Mouse (Mus musculus) heart, embryonic 16.5 days (tissue): Measurements from ENCODE around the gene Sun2. TPM values are rescaled to one million over a fixed set of nuclear protein-coding genes. Genes with fewer than 3 reads are reported as not detected.

Source experiments
- ATAC-seq: fragments of 200-750 bp; cut with Nextera tagmentation; replicated peaks from 2 replicates; pipeline ENCODE4 v1.8.0; 2017; ENCODE audit warnings: moderate number of reproducible peaks; ENCODE audit not compliant: insufficient read depth, low FRiP score; ENCODE audit errors: extremely low read depth
- H3K27ac ChIP-seq: fragments of 300-500 bp; sonication (generic); 2 replicates; pipeline ENCODE4 v1.5.1; 2014; ENCODE audit warnings: mild to moderate bottlenecking, low read length, control low read depth, moderate library complexity
- H3K27me3 ChIP-seq: fragments of 300-500 bp; sonication (generic); 2 replicates; pipeline ENCODE4 v1.6.1; 2014; ENCODE audit warnings: low read length, mixed read lengths; ENCODE audit not compliant: control insufficient read depth, insufficient read depth
- H3K36me3 ChIP-seq: fragments of 300-500 bp; sonication (generic); 2 replicates; pipeline ENCODE4 v1.6.1; 2014; ENCODE audit not compliant: control insufficient read depth, insufficient read depth
- H3K4me1 ChIP-seq: fragments of 300-500 bp; sonication (generic); 2 replicates; pipeline ENCODE4 v1.6.1; 2014; ENCODE audit warnings: low read length, mixed read lengths; ENCODE audit not compliant: control insufficient read depth, insufficient read depth
- H3K4me2 ChIP-seq: fragments of 300-500 bp; sonication (generic); 2 replicates; pipeline ENCODE4 v1.6.1; 2014; ENCODE audit warnings: low read depth, mild to moderate bottlenecking, control low read depth, low read length
- H3K4me3 ChIP-seq: fragments of 300-500 bp; sonication (generic); 2 replicates; pipeline ENCODE4 v1.5.1; 2014; ENCODE audit warnings: mild to moderate bottlenecking, control low read depth, low read length
- H3K9ac ChIP-seq: fragments of 300-500 bp; sonication (generic); 2 replicates; pipeline ENCODE4 v1.6.1; 2014; ENCODE audit warnings: low read length, control low read depth
- H3K9me3 ChIP-seq: fragments of 300-500 bp; sonication (generic); replicated peaks from 2 replicates; pipeline ENCODE4 v1.6.1; 2016; ENCODE audit warnings: low read length; ENCODE audit not compliant: control insufficient read depth
- WGBS: fragments of 180-500 bp; shearing (Covaris S2); extraction: QIAGEN DNeasy Blood & Tissue Kit; methylation state at CpG from one replicate; pipeline ENCODE4 v1.1.7; 2014; 5-methylcytosine and 5-hydroxymethylcytosine counted together
- polyA plus RNA-seq: library from polyadenylated mRNA; unstranded; fragments of >200 nt; fragmentation: Nextera tagmentation; extraction: Ambion mirVana; gene quantifications from 2 replicates; pipeline ENCODE4 v1.2.1, GENCODE M21; 2015

The Sun2 gene
- 6.2 and 7.9 TPM in 2 replicates for polyA plus RNA-seq

DNA sequence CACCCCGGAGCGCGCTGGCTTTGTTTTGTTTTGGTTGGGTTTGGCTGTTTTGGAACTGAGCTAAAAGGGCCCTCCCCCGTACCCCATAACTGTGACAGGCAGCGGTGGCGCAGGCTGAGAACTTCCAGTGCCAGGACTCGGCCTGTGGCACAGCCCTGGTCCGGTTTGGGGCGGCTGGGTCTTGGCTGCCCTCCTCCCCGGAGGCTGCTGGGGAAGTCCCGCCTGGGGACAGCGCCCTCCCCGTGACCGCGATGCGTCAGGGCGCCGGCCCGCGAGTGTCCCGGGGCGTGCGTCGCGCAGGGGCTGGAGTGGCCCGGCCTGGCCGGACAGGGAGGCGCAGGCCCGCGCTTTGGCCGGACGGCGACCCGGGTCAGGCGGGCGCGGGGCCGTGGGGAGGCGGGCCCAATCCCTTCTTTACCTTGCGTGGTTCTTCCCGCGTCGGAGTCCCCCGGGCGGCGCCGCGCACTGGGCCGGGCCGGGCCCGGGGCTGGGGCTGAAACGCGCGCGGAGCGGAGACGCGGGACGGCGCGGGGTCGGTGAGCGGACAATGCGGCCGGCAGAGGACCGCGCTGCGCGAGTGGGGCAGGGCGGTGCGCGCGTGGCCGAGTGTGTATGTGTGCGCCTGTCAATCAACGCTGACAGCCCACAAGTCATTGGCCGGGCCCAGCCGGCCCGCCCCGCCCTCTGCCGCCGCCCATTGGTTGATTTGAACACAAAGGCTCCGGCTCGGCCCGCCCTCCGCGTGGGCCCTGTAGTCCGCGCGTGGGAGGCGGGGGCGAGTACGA, at the start of gene Sun2:
Sun2 (minus strand) TSS at position 616 of the 785 bp plus-strand sequence.
- ATAC-seq: peak; percentile 90
- Histone ChIP-seq H3K9me3 (no peaks in the 10 kb centered on the region), H3K4me3 (peak within 1 kb of the TSS; percentile 69), H3K4me1 (peaks cover 34% of the 10 kb centered on the region), H3K9ac (peak within 1 kb of the TSS; percentile 82), H3K27me3 (no peaks in the 10 kb centered on the region), H3K27ac (peak within 1 kb of the TSS; percentile 90), H3K36me3 (peaks cover 15% of the 10 kb centered on the region), H3K4me2 (peak within 1 kb of the TSS; percentile 83)
- WGBS: under 1% methylated on average over 90 of the region's 93 CpGs

DNA sequence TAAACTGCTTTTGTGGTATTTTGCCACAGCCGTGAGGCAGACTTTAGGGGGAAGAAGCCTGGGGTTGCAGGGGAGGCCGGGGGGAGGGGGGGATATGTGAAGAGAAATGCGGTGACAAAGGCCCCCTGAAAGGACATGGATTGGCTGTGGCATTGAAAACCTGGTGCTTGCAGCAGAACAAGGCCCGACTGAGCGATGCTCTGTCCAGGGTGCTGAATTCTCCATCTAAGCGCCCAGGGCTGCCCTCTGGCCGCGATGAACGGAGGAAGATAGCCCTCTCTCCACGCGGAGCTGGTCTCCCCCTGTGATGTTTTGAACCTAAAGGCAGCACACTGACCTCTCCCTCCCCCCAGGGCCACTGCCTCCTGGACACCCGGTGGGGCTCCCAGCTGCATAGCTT, 49.2 kb upstream of the Sun2 start:
- WGBS: 2% methylated on average over 12 of the region's 12 CpGs

DNA sequence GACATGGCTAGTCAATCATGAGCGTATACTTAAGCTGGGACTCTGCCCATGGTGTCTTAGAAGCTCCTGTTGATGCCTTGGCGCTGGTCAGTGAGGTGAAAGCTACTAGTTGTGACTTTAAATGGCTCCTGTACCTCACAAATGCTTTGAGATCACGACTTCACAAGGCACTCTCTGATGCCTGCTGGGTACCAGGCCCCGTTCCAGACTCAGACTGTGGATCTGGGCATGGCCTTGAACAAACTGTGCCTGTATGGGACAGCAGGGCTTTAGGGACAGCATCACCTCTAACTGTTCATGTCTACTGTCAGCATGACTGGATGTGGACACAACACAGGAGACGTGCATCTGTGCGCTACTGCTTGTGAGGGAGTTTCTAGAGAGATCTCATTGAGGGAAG, 48.6 kb upstream of the Sun2 start:
- H3K4me3 ChIP-seq: no peak overlapping the region
- H3K4me1 ChIP-seq: no peaks in the 10 kb centered on the region
- ATAC-seq: no peak
- H3K9ac ChIP-seq: no peak overlapping the region
- H3K27ac ChIP-seq: no peak overlapping the region
- no peak overlapping the region for H3K4me2 ChIP-seq
- H3K36me3 ChIP-seq: no peaks in the 10 kb centered on the region
- WGBS: 80% methylated on average over 6 of the region's 6 CpGs
- peaks cover 19% of the 10 kb centered on the region for H3K27me3 ChIP-seq
- H3K9me3 ChIP-seq: no peaks in the 10 kb centered on the region

More for the DNA sequence above, 49.2 kb upstream of the Sun2 start:
- Histone ChIP-seq H3K27ac (no peak overlapping the region), H3K4me2 (no peak overlapping the region), H3K4me3 (no peak overlapping the region), H3K9ac (no peak overlapping the region), H3K4me1 (no peaks in the 10 kb centered on the region), H3K36me3 (no peaks in the 10 kb centered on the region), H3K27me3 (peaks cover 16% of the 10 kb centered on the region), H3K9me3 (no peaks in the 10 kb centered on the region)
- no peak for ATAC-seq

DNA sequence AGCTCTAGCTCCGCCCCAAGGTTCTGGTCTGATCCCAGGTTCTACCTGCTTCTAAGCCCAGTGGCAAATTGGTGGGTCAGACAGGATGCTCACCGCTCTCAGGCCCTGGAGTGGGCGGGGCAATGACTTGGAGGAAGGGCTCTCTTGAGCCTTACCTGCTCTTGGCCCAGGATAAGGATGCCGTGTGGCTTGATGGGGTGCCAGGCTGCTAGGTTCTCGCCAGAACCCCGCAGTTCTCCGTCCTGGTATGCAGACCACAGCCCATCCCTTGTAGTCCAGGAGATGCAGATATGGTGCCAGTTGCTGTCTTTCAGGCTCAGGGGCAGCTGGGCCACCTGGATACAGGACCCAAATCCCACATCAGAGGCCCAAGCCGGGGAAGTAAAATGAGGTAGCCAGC, 47.8 kb upstream of the Sun2 start:
- WGBS: 35% methylated on average over 8 of the region's 8 CpGs
- no peak for ATAC-seq
- H3K36me3 ChIP-seq: no peaks in the 10 kb centered on the region
- H3K4me3 ChIP-seq: no peak overlapping the region
- H3K9me3 ChIP-seq: no peaks in the 10 kb centered on the region
- H3K27ac ChIP-seq: no peak overlapping the region
- peaks cover 19% of the 10 kb centered on the region for H3K27me3 ChIP-seq
- H3K9ac ChIP-seq: no peak overlapping the region
- H3K4me1 ChIP-seq: no peaks in the 10 kb centered on the region
- no peak overlapping the region for H3K4me2 ChIP-seq

DNA sequence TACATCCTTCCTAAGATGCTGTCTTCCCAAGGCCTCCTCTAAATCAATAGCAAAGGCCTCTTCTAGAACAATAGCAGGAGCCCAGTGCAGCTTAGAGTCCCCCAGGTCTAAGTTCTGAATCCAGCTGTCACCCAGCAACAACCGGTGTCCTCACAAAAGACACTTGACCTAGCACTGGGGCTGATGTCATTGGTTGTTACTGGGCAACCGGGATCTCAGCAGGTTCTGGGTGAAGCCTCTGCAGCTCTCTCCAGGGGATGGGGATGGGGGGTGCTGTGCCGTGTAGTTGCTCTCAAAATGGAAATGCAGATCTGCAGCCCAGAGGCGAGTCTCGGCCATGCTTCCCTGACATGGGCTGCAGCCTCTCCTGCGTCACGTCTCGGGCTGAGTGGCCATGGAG, 45.5 kb upstream of the Sun2 start:
- no peak overlapping the region for H3K27ac ChIP-seq
- no peak overlapping the region for H3K4me3 ChIP-seq
- H3K4me1 ChIP-seq: no peaks in the 10 kb centered on the region
- no peak overlapping the region for H3K9ac ChIP-seq
- H3K9me3 ChIP-seq: no peaks in the 10 kb centered on the region
- no peak for ATAC-seq
- no peak overlapping the region for H3K4me2 ChIP-seq
- peaks cover 18% of the 10 kb centered on the region for H3K27me3 ChIP-seq
- no peaks in the 10 kb centered on the region for H3K36me3 ChIP-seq
- 58% methylated on average over 8 of the region's 8 CpGs for WGBS

DNA sequence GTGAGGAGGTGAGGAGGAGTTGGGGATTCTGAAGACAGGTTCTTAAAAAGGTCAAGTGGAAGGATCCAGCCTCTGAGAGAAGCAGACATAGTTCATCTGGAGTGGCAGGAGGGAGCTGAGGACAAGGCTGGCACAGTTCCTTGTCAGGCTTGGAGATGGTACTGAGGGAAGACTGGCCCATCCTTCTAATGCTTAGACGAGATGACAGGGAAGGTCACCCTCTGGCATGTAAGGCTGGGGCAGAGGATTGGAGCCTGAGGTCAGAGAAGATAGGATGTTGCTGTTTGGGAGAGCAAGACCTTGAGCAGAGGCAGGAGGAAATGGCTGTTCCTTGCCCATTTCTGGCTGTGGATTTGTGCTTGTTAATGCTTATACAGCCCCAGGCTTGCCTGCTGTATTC, 42.7 kb upstream of the Sun2 start:
- H3K9ac ChIP-seq: no peak overlapping the region
- no peak overlapping the region for H3K4me2 ChIP-seq
- H3K4me1 ChIP-seq: no peaks in the 10 kb centered on the region
- no peak for ATAC-seq
- no peak overlapping the region for H3K27ac ChIP-seq
- no peaks in the 10 kb centered on the region for H3K36me3 ChIP-seq
- H3K4me3 ChIP-seq: no peak overlapping the region
- H3K9me3 ChIP-seq: no peaks in the 10 kb centered on the region
- H3K27me3 ChIP-seq: peaks cover 14% of the 10 kb centered on the region
- WGBS: 23% methylated on average over 1 of the region's 1 CpGs

DNA sequence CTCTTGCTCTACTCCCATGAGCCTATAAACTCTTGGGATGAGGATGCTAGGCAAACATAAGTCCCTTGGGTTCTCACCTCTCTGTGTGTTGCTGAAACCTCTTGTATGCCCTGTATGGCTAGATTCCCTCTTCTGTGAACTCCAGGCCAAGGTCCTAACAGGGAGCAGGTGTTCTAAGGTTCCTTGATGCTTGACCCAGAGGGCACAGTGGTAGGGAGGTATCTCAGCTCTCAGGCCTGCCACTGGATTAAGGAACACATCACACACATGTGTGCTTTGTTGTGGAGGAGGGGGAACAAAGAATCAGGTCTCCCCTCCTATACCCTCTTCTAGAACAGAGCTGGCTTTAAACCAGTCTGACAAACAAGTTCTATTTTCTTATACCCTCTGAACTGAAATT, 35.4 kb upstream of the Sun2 start, which contains the start of gene Dnal4:
Dnal4 (minus strand) TSS at position 101 of the 400 bp plus-strand sequence.
- H3K9ac ChIP-seq: no peak within 1 kb of the TSS
- no peak within 1 kb of the TSS for H3K4me3 ChIP-seq
- no peaks in the 10 kb centered on the region for H3K27me3 ChIP-seq
- no peaks in the 10 kb centered on the region for H3K9me3 ChIP-seq
- H3K4me1 ChIP-seq: peaks cover 6% of the 10 kb centered on the region
- H3K4me2 ChIP-seq: no peak within 1 kb of the TSS
- no peak for ATAC-seq
- no peak within 1 kb of the TSS for H3K27ac ChIP-seq
- H3K36me3 ChIP-seq: no peaks in the 10 kb centered on the region

DNA sequence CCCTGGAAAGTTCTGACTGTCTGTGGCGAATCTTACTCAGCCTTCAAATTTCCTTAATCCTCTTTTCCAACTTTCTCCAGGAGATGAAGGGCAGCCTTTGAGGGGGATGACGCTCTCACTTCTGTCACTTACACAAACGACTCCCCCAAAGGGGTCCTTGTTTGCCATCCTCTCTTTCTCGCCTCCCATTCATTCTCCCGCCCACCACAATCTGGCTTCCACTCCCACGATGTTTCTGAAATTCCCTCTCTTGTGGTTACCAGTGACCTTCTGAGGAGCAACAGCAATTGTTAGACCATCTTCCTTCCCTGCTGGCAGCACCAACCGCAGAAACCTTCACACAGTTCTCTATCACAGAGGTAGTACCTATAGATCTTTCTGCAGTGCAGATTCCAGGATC, 33.3 kb upstream of the Sun2 start:
- Histone ChIP-seq H3K9me3 (no peaks in the 10 kb centered on the region), H3K36me3 (no peaks in the 10 kb centered on the region), H3K4me1 (peaks cover 16% of the 10 kb centered on the region), H3K4me3 (no peak overlapping the region), H3K27ac (no peak overlapping the region), H3K4me2 (no peak overlapping the region), H3K27me3 (no peaks in the 10 kb centered on the region), H3K9ac (no peak overlapping the region)
- WGBS: 49% methylated on average over 7 of the region's 7 CpGs
- ATAC-seq: no peak

DNA sequence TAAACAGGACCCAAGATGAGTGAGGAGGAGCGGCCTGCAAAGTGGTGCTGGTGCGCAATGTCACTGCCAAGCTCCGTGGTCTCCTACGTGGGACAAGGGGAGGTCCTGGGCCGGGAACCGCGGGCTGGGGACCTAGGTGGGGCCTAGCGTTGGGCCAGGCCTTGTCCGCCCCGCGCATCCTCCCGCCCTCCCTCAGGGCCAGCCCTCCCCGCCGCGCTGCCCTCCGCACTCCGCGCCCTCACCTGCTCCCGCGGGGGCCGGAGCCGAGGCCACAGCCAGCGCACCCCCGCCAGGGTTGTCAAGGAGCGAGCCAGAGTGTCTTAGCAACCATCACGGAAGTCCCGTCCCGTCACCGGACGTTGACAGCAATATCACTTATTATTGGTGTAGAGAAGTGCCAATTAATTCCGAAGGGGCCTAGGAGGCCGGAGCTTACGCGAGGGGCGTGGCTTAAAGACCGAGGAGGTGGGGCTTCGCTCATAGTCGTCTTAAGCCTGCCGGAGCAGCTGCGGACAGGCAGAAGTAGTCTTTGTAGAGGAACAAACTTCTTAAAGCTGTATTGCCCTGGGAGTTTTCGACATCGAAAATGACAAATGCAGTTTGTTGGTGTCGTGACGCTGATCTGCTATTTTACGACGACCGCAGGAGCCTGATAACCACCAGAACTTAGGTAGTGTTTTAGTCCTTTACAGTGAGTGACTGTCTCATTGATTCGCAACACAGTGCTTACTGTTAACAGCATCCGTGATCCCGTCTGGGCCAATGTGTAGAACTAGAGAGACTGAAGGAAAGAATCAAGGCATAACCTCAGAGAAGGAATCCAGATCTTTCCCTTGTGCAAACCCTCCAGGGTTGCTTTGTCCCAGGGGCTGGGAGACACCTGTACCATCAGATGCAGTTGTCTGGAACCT, 32.0 kb upstream of the Sun2 start:
- Histone ChIP-seq H3K27me3 (no peaks in the 10 kb centered on the region), H3K4me3 (peak overlapping the region; percentile 87), H3K9ac (peak overlapping the region; percentile 84), H3K36me3 (no peaks in the 10 kb centered on the region), H3K27ac (peak overlapping the region; percentile 46), H3K9me3 (no peaks in the 10 kb centered on the region), H3K4me1 (peaks cover 28% of the 10 kb centered on the region), H3K4me2 (peak overlapping the region; percentile 94)
- WGBS: under 1% methylated on average over 50 of the region's 50 CpGs
- ATAC-seq: peak; percentile 98
